Mouse (Mus musculus) kidney, postnatal 14 days (tissue): ENCODE data around the gene Tctex1d1.

Experiments used
- DNase-seq: peaks from one replicate; pipeline ENCODE4 v3.0.0; 2022; ENCODE audit warnings: mixed read lengths

The Tctex1d1 gene

GRCm38 (mm10) chr4:102978440-102978839 lies at the start of gene Tctex1d1:
Gene Tctex1d1, plus strand, starts transcription at chr4:102978606.
- no peak for DNase-seq

DNA sequence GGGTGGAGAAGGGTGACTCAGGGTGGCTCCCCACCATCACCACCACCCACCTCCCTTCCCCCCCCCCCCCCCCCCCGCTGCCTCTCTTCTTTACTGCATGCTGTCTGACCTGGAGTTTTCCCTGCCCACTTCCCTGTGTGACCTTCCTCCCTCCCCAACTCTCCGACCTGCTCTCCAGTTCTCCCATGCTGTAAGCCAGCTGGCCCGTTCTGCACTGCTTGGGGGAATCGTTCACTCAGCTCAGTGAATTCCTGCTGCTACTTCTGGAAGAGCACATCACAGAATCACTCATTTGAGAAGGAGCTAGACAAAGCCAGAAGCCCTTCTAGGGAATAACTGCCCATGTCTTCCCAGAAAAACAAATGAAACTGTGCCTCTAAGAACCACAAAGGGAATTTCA lies 48.9 kb upstream of the Tctex1d1 start:
- no peak for DNase-seq

GRCm38 (mm10) chr4:102930679-102931078 lies 47.7 kb upstream of the Tctex1d1 start:
- no peak for DNase-seq

- DNase-seq, result no peak
These were observed 38.1 kb upstream of the Tctex1d1 start for GRCm38 (mm10) chr4:102940266-102940665.

GRCm38 (mm10) chr4:102940738-102941137 lies 37.7 kb upstream of the Tctex1d1 start:
- no peak for DNase-seq

DNA sequence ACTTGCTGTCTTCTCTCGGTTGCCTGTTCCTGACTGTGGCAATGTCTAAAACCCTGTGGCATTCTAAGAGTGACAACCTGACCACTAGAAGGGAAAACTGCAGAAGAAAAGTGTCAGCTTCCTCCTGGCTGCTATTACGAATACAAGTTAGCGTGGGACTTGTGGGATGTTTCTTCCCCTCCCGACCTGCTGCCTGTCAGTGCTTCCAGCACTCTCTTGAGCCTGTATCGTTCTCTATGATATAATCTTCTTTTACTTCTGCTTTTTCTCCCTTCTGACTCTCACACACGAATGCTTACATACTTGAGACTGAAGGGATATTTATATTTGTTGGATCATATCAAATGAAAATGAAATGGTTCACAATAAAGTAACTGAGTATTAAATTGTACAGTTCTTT lies 34.1 kb upstream of the Tctex1d1 start:
- DNase-seq, result no peak

DNA sequence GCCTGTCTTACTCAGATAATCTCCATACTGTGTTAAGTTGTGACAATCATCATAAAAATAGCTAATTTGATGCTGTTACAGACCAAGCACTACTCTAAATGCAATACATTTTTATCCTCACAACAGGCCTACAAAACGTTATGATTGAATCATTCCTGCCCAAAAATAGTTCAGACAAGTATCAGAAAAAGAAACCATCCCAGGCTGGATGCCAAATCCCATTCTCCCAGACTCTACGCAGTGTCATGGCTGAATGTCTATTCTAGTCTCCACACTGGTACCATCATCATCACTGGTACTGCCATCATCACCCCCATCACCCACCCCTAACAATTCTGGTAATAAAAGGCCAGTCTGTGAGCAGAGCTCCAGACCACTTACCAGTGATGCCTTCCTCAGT lies 25.9 kb upstream of the Tctex1d1 start:
- DNase-seq, result no peak

DNA sequence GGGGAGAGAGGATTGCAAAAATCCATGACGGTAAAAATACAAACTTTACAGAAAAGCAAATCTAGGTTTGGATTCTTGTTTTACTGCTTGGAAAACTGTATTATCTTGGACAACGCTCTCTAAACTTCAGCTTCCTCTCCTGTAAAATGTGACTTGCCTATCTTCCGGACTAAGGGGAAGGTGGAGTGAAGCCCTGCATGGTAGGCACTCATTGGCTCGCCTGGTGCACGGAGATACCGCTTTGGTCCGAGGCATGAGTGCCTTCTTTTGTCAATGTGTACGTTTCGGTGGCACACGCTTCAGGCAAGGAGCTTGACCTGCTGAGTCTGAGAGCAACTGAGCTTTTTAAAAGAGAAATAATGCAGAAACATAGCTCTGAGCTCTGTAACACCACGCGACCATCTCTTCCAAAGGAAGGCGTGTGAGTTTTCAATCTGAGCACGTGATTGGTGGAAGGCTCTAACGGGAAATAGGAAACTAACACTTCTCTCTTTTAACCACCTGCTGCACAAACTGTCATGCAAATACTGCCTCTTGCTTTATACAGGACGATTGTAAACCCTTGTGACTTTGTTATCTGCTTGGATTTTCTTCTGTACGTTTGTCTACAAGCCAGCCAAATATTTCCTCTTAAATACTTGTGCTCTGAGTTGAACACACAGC lies 23.0 kb upstream of the Tctex1d1 start:
- no peak for DNase-seq

GRCm38 (mm10) chr4:102959409-102959808 lies 19.0 kb upstream of the Tctex1d1 start:
- no peak for DNase-seq

DNA sequence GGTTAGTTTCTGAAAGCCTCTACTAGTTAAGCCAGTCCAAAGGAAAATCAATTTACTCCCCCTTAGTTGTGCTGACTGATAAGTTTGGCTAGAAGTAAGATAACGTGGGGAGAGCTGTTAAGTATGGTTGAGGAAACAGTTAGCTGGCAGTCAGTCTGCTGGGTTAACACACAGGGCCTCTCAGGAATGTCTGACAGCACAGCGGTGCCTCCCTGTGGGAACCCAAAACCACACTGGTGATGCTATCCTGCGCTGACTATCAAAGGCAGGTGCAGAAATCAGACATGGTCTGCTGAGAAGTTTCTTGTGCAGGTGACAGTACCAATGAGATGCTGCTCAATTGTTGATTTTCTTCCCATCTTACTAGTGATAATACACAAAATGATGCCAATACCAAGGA lies 14.2 kb upstream of the Tctex1d1 start:
- DNase-seq, result no peak

DNA sequence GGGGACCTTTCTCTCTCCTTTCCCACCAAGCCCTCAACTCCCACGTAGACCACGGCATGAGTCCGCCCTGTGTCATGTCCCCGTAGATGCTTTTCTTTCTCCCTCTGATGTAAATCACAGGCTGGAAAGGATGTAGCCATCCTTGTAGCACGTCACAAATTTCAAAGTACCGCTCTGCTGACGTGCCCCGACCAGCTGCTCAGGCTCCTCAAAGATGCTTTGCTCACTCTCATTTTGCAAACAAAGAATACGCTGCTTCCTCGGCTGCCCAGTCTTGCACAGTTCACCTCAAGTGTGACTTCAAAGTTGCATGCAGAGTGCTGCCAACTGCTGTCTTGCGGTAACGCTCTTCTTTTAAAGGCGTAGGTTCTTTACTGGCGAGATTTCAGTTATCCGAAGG lies 10.6 kb upstream of the Tctex1d1 start:
- no peak for DNase-seq

DNA sequence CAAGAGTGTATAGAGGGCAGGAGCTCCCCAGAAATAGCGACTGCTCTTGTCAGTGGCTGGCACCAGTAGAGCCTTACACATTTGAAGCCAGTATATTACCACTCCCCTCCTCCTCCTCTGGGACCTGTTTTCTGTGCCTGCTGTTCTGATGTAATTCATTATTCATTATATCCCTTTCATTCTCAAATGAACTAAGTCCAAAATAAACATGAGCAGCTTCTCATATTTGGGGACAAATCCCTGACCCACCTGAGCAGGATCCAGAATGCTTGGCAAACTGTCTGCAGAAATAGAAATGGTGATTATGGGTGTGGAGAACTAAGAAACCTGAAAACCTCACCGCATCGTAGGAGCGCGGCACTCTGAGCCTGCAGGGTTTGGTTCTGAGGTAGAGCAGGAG lies 8.8 kb upstream of the Tctex1d1 start:
- no peak for DNase-seq

DNA sequence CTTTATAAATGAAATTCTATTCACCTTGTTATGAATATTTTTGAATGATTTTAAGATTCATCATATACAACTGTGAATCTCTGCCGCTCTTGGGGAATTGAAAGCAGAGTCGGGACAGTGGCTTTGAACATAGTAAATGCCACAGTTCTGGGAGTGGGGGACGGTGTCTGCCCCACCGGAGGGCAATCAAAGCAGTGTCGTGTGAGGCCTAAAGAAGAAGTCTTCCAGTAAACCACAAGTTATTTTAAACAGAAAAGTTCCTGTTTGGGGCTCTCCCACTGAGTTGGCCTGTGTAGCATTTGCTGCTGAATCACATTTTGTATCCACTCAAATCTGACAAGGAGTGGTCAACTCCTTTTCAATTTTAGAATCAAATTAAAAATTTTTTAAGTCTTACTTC lies 7.2 kb upstream of the Tctex1d1 start:
- no peak for DNase-seq

GRCm38 (mm10) chr4:102972071-102972470 lies 6.3 kb upstream of the Tctex1d1 start:
- no peak for DNase-seq

DNA sequence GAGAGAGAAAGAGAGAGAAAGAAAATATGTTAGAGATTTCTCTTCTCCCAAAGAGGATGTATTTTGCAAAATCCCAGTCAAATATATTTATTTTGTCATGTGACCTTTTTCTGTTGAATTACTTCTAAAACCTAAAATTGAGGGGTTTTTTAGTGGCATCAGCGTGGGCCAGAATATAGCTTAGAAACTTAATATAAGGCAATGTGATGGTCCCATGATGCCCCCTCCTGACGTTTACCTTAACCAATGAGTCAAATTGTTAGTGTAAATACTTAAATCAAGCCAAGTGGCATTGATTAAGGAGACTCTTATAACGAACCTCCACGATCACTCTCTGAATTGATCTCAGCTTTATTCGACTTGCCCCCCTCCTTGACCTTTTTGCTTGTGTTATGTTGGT lies 4.2 kb upstream of the Tctex1d1 start:
- DNase-seq, result no peak

- DNase-seq, result no peak
These were observed 1.8 kb upstream of the Tctex1d1 start for GRCm38 (mm10) chr4:102976290-102977275.

- no peak for DNase-seq
These were observed 556 bp upstream of the Tctex1d1 start for GRCm38 (mm10) chr4:102977778-102978321.

DNA sequence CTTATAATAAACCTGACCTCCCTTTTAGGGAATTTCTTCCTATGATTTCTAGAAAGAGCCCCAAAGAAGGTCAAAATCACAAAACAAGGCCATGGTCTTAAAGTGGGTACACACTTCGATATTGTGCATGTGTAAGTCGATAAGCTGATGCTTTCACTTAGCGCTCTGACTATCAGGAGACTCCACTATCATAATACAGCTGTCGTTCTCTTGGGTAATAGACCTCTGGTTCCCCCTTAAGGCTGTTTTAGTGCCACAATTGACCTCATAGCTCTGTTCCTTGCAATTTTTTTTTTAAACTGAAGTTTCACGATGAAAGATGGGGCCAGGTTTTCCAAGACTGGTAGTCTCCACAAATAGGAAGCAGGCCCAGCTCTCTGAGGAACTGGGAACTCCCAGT lies 979 bp downstream of the Tctex1d1 start:
- DNase-seq, result no peak

DNA sequence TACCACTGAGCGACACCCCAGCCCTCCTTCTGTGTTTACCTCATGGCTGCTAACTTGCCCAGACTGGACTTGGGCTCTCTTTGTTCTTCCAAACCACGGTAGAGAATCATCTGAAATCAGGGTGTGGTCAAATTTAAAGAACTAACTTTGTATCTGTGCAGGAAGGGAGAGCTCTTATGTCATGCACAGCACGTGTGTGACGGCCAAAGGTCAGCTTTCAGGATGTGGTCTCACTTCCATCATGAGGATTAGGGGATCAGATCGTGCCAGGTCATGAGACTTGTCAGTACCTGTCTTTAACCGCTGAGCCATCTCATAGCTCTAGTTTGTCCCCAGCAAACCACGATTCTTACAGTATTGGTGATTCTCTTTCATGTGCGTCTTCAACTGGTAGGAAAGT lies 3.3 kb downstream of the Tctex1d1 start:
- DNase-seq, result no peak

- DNase-seq, result no peak
These were observed 7.8 kb downstream of the Tctex1d1 start for GRCm38 (mm10) chr4:102986173-102986572.

GRCm38 (mm10) chr4:102986917-102987316 lies 8.5 kb downstream of the Tctex1d1 start:
- peak; percentile 70 for DNase-seq

DNA sequence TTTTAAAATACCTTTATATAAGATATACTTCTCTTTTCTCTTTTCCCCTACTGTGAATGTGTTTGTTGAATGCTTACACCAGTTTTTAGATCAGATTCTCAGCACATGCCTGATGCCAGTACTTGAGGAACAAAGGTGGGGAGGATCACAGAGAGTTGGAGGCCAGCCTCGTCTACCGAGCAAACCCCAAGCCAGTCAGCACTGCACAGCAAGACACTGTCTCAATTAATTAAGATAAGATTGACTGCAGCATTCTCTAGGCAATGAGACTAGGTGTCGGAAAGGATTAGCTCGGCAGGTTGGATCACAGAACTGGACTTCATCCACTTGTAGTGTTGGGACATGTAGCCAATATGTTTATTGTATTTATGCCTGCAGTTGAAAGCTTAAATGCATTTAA lies 8.9 kb downstream of the Tctex1d1 start:
- DNase-seq, result no peak

DNA sequence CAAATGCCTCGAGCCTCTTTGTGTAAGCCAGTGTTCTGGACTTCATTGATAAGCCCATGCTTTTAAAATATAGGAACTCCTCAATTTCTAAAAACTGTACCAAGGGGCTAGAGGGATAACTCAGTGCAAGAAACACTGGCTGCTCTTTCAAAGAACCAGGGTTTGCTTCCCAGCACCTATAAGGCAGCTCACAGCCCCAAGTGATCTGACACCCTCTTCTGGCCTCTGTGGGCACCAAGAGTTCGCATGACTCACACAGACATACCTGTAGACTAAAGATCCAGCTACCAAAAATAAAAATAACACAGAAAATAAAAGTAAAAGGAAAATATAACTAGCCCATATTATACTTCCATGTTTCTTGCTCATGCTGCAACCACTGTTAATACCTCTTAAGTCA lies 9.3 kb downstream of the Tctex1d1 start:
- no peak for DNase-seq

GRCm38 (mm10) chr4:102988526-102988925 lies 10.1 kb downstream of the Tctex1d1 start:
- no peak for DNase-seq
